Mouse (Mus musculus): ENCODE data around the gene Scrn1.
A peak's percentile ranks its signal among the peaks of the same experiment; 100 is the strongest.

Scrn1 gene

DNA sequence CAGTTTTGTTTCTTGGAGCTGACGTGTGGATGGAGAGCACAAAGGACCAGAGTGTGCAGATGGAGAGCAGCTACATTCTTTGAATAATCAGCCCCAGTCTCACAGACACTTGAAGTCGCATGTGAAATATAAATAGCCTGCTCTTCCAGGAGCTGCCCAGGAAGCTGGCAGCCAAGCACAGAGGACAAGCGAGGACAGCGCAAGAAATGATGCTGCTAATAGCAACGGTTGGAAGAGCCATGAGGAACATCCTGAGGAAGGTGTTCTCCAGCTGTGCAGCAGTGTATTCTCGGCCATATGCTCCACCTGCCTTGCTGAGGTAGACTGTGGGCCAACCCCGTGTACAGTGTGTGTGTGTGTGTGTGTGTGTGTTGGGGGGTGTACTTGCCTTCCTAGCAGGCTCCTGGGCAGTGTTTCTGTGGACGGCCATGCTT is 35.2 kb downstream of the Scrn1 start:
- DNase-seq (ENCODE audit: low spot score in 2 of 2): peak in 1 of 2 experiments; percentile 68

DNA sequence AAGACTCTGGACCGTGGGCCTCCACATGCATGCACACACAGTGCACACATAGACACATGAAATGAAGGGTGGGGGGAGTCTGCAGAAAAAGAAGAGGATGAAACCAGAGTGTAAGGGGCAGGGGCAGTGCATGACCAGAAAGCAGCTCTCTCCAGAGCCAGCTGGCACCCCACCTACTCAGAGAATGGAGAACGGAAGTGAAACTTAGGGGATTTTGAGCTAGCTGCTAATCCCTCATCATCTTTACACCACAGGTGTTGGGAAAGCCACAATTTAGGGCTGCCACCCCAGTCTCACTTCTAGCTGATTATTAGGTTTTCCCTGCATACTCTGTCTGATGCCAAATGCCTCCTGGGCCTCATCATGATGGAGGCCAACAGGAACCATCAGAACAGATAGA is 36.1 kb downstream of the Scrn1 start:
- no peak for DNase-seq (ENCODE audit: low spot score in 2 of 2)

DNA sequence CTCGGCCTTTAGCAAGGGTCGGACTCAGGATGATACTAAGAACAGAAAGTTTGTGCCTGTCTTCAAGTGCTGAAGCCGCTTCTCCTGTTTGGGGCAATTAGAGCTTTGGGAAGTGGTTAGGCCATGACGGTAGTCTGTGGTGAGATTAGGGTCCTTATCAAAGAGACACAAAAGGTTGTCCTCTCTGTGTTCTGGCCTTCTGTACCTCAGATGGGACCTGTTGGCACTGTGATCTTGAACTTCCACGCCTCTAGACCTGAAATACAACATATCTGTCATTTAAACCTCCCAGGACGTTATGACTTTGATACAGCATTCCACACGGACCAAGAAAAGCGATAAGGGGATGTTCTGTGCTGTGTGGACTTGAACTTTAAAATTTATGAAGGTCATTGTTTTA is 37.6 kb downstream of the Scrn1 start:
- no peak for DNase-seq (ENCODE audit: low spot score in 2 of 2)

DNA sequence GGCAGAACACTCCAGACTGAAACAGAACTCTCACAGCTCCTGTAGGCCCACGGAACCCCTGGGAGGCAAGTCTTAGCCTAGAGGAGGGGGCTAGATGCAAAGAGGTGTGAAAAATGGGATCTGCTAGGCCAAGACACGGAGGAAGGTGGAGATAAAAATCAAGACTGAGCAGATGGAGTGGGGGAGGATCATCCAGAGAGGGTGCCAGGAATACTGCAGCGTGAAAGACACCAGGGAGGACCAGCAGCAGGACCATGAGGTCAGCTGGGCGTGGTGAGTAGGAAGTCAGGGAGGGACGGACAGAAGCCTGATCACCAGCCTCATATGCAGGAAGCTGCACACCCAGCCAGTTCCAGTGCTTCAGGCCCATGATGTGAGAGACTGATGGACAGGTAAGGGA is 47.5 kb downstream of the Scrn1 start:
- no peak for DNase-seq (ENCODE audit: low spot score in 2 of 2)

DNA sequence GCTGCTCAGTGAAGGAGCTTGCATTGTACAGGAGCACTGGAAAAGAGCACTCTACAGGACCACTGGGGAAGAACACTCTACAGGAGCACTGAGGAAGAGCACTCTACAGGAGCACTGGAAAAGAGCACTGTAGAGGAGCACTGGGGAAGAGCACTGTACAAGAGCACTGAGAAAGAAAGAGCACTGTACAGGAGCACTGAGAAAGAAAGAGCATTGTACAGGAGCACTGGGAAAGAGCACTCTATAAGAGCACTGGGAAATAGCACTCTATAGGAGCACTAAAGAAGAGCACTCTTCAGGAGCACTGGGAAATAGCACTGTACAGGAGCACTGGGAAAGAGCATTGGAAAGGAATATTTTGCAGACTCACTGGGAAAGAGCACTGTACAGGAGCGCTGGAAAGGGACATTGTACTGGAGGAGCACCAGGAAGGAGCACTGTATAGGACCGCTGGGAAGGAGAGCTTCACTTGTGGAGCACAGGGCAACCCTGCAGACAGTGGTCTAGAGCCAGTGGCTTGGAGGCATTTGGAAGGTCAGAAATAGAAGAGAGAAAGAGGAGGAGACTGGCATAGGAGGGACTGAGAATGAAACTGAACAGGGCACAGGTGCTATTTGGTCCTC is 49.7 kb downstream of the Scrn1 start:
- DNase-seq (ENCODE audit: low spot score in 2 of 2): no peak

DNA sequence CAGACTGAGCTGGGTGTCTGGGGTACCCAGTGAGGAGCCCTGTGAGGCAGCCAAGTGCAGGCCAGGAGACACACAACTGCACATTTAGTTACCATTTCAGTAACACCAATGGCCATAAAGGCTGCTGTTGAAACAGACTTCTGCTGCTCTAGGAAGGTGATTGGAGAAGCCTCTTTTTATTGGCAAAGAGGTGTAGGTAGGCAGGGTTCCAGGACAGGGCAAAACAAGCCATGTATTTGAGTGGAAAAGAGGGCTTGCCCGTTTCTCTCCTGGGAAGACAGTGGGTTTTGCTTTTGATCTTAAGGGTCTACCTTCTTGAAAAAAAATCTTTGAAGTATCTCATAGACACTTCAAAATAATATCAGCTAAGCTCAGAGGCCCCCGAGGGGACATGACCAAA is 54.0 kb downstream of the Scrn1 start:
- DNase-seq (ENCODE audit: low spot score in 2 of 2): no peak

DNA sequence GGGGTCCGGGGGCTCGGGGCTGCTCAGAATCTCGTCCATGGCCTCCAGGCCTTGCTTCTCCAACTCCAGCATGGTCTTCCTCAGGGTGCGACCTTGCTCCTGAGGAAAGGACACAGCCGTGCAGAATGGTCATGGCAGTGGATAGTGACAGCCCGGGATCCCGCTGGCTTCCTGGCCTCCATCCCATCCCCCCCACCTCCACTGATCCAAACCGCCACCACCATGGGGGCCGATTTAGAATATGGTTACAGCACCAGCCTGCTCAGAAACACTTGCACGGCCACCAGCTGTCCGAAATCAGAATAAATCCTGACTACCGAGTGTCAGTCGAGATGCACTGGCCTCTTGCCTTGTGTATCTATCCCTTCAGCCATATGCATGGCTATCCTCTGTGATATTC is 57.0 kb downstream of the Scrn1 start:
- DNase-seq (ENCODE audit: low spot score in 2 of 2): no peak

DNA sequence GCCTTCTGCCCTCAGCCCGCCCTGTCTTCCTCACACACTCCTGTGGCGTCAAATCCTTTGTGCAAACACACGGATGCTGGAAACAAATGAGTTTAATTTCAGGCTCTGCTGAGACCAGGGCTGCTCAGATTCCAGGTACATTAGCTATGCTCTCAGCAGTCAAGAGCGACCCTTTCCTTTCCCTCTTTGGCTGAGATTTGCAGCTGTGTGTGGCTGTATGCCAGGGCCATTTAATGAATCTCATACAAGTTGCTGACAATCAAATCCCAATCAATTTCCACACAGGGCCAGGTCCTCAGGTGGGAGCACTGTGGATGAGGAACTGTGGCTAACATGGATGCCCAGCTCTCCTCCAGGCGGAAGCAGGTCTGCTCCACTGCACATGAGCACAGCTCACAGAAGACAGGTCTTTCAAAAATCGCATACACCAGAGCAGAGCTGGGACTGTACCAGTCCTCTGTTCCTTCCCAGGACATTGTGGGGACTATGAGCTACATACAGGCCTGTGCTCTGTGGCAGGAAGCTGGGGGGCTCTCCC is 58.0 kb downstream of the Scrn1 start:
- no peak for DNase-seq (ENCODE audit: low spot score in 2 of 2)

DNA sequence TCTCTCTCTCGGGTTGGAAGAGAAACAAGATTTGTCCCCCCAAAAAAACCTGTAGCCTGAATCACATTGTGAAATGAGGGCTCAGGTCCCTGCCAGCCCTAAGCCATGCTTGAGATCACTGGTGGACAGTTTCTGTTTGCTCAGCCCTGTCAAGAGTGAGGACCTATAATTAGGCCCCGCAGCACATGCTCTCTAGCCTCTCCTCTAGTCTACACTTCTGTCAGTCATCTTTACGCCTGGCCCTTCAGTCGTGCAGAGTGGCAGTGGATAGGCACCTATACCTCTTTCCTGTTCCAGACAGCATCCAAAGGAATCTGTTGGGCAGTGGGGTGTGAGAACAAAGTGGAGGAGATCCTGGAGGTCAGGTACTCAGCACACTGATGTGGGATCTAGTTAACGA is 58.5 kb downstream of the Scrn1 start:
- no peak for DNase-seq (ENCODE audit: low spot score in 2 of 2)

DNA sequence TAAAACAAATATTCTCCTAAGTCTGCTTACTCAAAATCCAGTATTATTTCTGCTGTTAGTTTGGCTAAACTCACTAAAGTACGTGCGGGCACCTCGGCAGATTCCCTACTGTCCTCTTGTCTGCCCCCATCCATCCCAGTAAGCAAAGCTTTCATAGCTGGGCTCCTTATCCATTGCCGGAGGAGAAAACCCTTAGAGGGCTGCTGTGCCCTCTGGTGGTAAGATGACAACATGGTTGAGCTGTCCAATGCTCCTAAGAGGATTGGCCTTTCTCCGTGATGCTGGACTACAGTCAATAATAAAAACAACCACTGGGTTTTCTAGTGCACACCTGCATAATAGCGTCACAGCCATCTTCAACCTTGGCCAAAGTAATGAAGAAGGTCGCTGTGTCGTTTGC is 59.3 kb downstream of the Scrn1 start:
- no peak for DNase-seq (ENCODE audit: low spot score in 2 of 2)

DNA sequence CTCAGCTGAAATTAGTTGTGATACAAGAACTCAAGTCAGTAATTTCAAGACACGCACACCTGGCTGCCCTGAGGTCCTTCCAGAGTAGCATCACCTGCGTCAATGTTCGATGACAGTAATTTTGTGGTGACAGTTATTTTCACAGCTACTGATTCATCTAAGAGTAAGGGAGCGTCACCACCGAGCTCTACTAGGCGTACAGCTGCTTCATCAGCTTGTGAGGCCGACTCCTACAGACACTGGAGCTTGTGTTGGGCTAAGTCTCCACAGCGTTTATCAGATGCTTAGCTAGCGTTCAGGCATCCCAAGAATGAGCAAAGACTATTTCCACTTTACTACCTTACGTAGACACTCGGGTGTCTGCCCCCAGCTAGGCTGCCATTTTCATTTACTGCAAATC is 60.0 kb downstream of the Scrn1 start:
- no peak for DNase-seq (ENCODE audit: low spot score in 2 of 2)

DNA sequence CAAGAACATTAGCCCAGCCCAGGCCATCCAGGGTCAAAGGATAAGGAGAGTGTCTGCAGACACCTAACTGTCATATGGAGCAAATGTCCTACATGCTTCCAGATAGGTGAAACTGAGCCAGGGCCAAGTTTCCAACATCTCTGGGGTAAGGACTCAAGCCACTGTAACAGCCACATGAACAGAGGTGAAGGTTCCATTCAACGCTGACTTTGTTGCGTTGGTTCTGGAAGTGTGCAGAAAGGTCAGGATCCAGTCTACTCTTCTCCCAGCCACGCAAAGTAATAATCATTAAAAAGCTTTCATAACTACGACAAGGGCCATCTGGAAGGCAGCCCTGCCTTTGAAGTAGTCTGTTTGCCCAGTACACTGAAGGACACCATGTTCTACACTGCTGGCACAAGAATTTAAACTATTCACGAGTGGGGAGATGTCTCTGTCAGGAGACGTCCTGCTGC is 63.6 kb downstream of the Scrn1 start:
- DNase-seq (ENCODE audit: low spot score in 2 of 2): no peak

DNA sequence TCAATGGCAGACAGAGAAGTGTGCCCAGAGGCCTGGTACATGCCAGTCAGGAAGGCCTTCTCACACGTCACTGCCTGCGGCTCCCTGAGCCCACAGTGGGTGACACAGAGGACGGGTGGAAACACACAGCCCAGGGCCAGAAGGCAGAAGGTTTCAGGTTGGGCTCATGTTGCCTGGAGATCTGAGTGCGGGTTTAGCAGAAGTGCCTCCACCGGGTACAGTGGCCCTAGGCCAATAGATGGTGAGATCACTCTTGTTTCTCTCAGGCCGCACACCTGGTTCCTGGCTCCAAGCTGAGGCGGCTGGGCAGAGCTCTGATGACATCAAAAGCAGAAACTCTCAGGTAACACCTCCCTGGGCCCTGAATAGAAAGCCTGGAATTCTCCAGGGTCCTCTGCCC is 70.1 kb downstream of the Scrn1 start:
- no peak for DNase-seq (ENCODE audit: low spot score in 2 of 2)

DNA sequence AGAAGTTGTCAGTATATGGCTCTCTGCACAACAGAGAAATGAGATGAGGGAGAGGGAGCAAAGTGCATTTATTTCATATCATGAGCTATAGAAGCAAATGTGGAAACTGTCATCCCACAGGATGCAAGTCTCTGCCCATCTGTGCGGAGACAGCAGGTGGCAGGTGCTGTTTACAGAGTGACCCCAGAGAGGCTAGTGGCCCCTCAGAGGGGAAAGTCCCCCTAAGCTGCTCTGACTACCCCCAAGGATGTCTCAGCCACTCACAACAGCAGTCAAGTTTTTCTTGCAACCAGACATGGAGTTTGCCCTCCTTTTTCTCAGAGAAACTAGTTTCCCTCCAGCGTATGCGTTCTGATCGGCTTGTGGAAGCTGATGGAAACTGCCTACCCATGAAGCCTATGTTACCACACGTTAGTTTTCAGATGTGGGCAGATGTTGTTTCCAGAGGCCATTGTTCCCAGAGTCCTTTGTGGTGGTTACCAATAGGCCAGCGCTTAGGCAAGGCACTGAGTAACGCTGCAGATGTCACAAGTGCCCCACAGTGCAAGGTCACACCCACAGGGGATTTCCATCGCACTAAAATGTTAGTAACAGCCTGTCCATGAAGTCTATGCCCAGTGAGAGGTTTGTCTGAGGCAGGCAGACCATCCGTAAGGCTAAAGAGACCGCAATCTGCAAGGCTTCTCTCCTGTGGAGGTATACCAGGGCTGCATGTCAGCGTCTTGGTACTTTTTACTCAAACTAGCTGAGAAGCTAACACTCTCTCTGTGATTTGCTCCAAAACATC is 71.5 kb downstream of the Scrn1 start:
- DNase-seq (ENCODE audit: low spot score in 2 of 2): no peak

DNA sequence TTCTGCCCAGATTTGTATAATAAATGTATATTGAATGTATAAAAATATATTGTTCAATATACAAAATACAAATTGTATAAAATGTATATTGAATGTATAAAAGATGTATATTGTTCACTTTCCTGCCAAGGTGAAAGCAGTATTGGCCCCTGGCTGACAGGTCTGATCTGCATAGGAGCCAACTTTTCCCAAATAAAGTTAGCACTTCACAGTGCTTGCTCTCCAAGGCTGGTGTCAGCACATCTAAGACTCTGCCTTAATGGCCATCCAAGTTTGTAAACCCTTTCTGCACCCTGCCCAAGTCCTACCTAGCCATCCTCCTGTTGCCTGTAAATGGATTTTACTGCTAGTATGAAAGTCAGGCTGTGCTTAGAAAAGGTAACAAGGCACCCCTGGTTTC is 72.2 kb downstream of the Scrn1 start:
- no peak for DNase-seq (ENCODE audit: low spot score in 2 of 2)

DNA sequence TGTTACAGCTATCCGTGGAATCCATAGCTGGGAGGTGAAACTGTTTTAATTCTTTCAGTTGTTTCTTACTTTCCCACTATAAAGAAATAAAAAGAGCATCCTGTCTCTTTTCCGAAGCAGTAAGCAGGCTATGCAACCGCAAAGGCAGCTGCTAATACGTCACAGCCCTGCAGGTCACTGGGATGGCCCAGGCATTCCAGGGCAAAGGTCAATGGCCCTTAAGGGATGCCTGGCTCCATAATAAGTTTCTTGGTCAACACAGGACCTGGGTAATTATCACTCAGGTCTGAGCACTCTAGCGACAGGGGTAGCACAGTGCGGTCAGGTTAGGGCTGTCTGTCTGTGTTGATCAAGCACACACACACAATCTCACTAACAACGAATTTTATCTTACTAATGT is 75.2 kb downstream of the Scrn1 start:
- DNase-seq (ENCODE audit: low spot score in 2 of 2): no peak

DNA sequence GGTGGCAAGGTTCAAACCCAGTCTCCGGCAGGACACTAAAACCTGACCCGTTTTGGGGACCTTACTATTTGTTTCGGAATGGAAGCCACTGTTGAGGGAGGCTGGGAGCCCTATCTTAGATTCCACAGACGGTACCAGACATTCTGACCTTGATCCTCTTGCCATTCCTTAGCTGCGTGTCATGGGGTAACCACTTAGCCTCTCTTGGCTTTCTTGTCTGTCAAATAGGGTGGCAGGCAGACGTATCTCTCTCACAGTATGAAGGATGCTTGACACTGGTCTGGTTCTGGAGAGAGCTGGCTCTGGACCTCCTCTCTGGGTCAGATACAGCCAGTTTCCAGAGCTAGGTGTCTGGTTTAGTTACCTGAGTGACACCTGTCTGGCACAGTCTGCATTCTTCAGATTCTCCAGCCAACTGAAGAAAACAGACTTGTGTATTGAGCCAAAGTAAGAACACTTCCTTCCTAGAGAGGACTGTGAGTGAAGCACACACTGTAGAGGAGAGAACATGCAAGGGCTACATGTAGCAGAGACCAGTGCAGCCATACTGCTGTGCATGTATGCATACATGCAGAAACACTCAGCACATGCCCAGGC is 80.2 kb downstream of the Scrn1 start:
- no peak for DNase-seq (ENCODE audit: low spot score in 2 of 2)

DNA sequence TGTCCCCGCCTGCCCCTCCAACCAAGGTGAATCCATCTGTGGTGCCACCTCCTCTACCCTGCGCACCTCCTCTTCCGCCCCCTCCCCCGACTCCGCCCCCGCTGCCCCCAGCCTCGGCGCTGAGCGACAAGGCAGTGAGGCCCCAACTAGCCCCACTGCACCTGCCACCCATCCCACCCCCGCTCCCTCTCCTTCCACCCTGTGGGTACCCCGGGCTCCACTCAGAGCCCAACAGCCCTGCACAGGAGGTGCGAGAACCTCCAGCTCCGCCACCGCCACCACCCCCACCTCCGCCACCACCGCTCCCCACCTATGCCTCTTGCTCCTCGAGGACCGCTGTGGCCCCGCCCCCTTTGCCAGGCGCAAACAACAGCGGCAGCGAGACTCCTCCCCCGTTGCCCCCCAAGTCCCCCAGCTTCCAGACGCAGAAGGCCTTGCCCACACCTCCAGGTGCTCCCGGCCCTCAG is 80.8 kb downstream of the Scrn1 start:
- DNase-seq (ENCODE audit: low spot score in 2 of 2): no peak

DNA sequence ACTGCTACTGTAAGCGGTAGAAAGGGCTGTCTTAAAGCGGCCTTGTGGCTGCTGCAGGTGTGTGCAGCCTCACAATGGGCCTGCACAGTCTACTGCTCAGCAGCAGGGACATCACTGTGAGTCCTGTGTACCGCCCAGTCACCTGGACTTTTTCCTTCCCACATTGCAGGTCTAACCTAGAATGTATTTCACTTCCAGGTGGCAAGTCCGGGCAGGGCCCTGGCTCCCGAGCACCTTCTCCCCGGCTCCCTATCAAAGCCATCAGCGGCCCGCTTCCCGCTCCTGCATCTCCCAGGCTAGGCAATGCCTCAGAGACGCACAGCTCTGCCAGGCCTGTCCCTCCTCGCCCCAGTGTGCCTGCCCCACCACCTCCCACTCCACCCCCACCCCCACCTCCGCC is 81.3 kb downstream of the Scrn1 start:
- DNase-seq (ENCODE audit: low spot score in 2 of 2): no peak

DNA sequence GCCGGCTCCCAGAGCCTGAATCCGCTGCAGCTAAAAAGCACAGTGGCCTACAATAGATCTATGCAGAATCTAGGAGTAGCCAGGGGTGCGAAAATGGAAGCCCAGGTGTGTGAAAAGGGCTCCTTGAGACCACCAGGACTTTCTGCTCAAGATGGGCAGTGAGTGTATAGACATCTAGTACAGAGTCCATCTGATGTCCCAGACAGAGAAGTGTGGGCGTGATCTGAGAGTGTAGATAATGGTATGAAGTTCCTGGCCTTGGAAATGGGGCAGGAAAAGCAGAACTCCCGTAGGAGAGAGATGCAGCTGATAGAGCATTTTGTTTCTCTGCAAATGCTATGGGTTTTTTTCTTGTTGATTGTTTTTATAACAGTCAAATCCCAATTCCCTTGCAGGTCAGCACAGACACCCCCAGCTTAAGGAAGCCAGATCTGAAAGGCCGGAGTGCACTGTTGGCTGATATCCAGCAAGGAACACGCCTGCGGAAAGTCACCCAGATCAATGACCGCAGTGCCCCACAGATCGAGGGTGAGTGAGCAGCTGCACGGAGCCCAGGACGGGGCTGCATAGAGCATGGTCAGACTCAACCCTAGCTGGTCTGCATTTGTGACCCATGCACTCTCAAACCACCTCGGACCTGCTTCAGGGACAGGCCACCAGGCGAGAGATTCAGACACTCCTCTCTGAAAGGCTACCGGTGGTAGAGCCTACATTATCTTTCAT is 84.7 kb downstream of the Scrn1 start:
- no peak for DNase-seq (ENCODE audit: low spot score in 2 of 2)

DNA sequence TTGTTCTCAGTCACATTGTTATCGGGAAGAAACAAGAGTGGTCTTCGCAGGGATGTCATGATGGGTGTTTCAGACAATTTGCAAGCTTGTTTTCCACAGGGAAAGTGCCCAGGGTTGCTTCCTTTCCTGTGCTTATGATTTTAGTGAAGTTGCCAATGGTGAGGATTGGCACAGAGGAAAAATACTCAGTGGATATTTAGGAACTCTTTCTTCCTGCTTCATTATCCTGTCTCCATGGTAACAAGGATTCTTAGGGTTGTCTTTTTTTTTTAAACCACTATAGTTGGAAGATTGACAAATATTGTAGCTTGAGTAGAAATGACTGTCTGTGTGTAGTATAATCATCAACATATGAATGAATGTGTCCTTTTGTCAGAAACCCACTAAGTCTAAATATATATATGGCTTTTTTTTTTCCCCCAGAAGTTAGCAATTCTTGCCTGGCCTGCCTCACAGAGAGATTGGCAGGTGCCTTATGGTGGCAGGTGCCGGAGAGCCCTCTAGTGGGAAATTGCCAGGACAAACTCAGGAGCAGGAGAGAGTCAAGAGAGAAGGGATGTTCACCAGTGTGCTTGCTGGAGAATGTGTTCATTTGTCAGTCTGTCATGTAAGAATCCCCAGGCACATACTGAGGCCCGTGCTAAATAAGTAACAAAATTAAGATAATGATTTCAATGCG is 87.5 kb downstream of the Scrn1 start:
- DNase-seq (ENCODE audit: low spot score in 2 of 2): no peak

Measured in right cerebral cortex, postnatal 36 days (tissue).